Comparison of ENCODE assay signal across 24 mouse cellular contexts in genomic region chr14:8052661-8053060, GRCm38 (mm10). TPM values are rescaled to one million over a fixed set of nuclear protein-coding genes. Genes with fewer than 3 reads are reported as not detected.
DNase-seq lines count a peak whose midpoint lies in the region; TF ChIP-seq lines count a peak whose summit lies in the region.
"Had no signal": no experiment of that assay in that cellular context is flagged by ENCODE, and none has a peak within 500 bp of the region (broad histone marks: within the 10 kb centered on the region; RNA-seq: fewer than 3 reads in every experiment).

No protein-coding gene starts in this region.

- no peak for DNase-seq in testis, postnatal 14 days (ENCODE audit: low spot score)
- peak; percentile 51 for DNase-seq in R1 (ENCODE audit: low read depth, low spot score)
- DNase-seq in embryo, embryonic 10.5 days (ENCODE audit: low spot score) = no peak
- DNase-seq in heart, adult 9 months (ENCODE audit: low spot score in 2 of 2) = no peak
- no peak for DNase-seq in adrenal gland, postnatal 10 days
- DNase-seq: adrenal gland, adult 2 months; adrenal gland, postnatal 14 days; adrenal gland, postnatal 36 days; cerebellum, adult 11-12 months; cerebellum, adult 2 months; cerebellum, adult 9-10 months; cerebellum, postnatal 10 days; cerebellum, postnatal 25 days; embryo, embryonic 11 days had no signal

- H3K9ac ChIP-seq in ES-Bruce4 (ENCODE audit: low read depth, poor library complexity, severe bottlenecking) = no peak overlapping the region
- H3K9ac ChIP-seq: embryonic facial prominence, embryonic 13.5 days; embryonic facial prominence, embryonic 15.5 days; forebrain, embryonic 13.5 days had no signal

- H3K9me3 ChIP-seq in ES-Bruce4 (replicated peaks; ENCODE audit: control insufficient read depth, insufficient read depth, low read length, poor library complexity, severe bottlenecking) = no peaks in the 10 kb centered on the region
- H3K9me3 ChIP-seq: embryonic facial prominence, embryonic 13.5 days; embryonic facial prominence, embryonic 15.5 days; forebrain, embryonic 10.5 days; forebrain, embryonic 13.5 days; G1E had no signal

- TF ChIP-seq EP300 in ES-Bruce4 (IDR thresholded peaks at IDR 0.05; ENCODE audit: insufficient read depth, low read depth, low read length) = peak; percentile 80

- H3K27ac ChIP-seq in testis, adult 2 months (ENCODE audit: control insufficient read depth, insufficient read depth, low read depth, low read length) = no peak overlapping the region
- H3K27ac ChIP-seq in ES-Bruce4 (ENCODE audit: insufficient read depth, low read length) = peak overlapping the region; percentile 62; the same call in 1 of the 2 replicates
- H3K27ac ChIP-seq: embryonic facial prominence, embryonic 13.5 days; embryonic facial prominence, embryonic 15.5 days; forebrain, embryonic 10.5 days; forebrain, embryonic 13.5 days had no signal

- TF ChIP-seq POLR2A in testis, adult 2 months (IDR thresholded peaks at IDR 0.05; ENCODE audit: control insufficient read depth, low read depth, low read length) = no peak
- TF ChIP-seq POLR2A in ES-Bruce4 (IDR thresholded peaks at IDR 0.05; ENCODE audit: insufficient read depth, low read length) = no peak

- peak overlapping the region; percentile 60 for H3K4me3 ChIP-seq in testis, adult 2 months (ENCODE audit: control insufficient read depth, low read depth, low read length)
- H3K4me3 ChIP-seq in ES-Bruce4 (ENCODE audit: low read depth, low read length) = no peak overlapping the region
- H3K4me3 ChIP-seq: embryonic facial prominence, embryonic 13.5 days; embryonic facial prominence, embryonic 15.5 days; erythroblast, embryonic 14.5 days; forebrain, embryonic 10.5 days; forebrain, embryonic 13.5 days had no signal

- peaks cover 12% of the 10 kb centered on the region for H3K4me1 ChIP-seq in testis, adult 2 months (ENCODE audit: control insufficient read depth, insufficient read depth, low read length)
- H3K4me1 ChIP-seq in ES-Bruce4 (ENCODE audit: control insufficient read depth, insufficient read depth, low read length) = peaks cover 11% of the 10 kb centered on the region
- H3K4me1 ChIP-seq: embryonic facial prominence, embryonic 15.5 days had no signal

- no peaks in the 10 kb centered on the region for H3K27me3 ChIP-seq in testis, adult 2 months (ENCODE audit: control insufficient read depth, insufficient read depth, low read length)
- H3K27me3 ChIP-seq in ES-Bruce4 (ENCODE audit: control insufficient read depth, insufficient read depth, low read length, poor library complexity, severe bottlenecking) = no peaks in the 10 kb centered on the region
- H3K27me3 ChIP-seq: embryonic facial prominence, embryonic 13.5 days; embryonic facial prominence, embryonic 15.5 days; forebrain, embryonic 13.5 days; Patski had no signal

- no peak for TF ChIP-seq CTCF in testis, adult 2 months (IDR thresholded peaks at IDR 0.05; ENCODE audit: control insufficient read depth, insufficient read depth, insufficient replicate concordance, low read depth, low read length)
- TF ChIP-seq CTCF in ES-Bruce4 (IDR thresholded peaks at IDR 0.05; ENCODE audit: low read depth, low read length) = no peak

- no peaks in the 10 kb centered on the region for H3K36me3 ChIP-seq in testis, adult 2 months (ENCODE audit: control insufficient read depth, insufficient read depth, low read length)
- no peaks in the 10 kb centered on the region for H3K36me3 ChIP-seq in ES-Bruce4 (ENCODE audit: control insufficient read depth, insufficient read depth, low read length, poor library complexity, severe bottlenecking)
- H3K36me3 ChIP-seq: G1E had no signal

RNA-seq across cellular contexts. Expression of gene Rpp14, which starts 27.5 kb away (rescaled TPM):
- 3.0 and 3.3 TPM in 2 replicates for polyA plus RNA-seq in testis, adult 2 months (2012; rRNA removed)
- 40.5 and 47.1 TPM in 2 replicates for polyA plus RNA-seq in ES-Bruce4 (2011; ENCODE audit: insufficient read depth, insufficient read length, low read depth, missing spikeins)
- 10 to 100 TPM; 31.6 to 37.2 TPM for total RNA-seq in adrenal gland, postnatal 10 days (2021)

RNA-seq across cellular contexts. Expression of gene Pxk, which starts 45.4 kb away (rescaled TPM):
- 39.4 and 44.0 TPM in 2 replicates for polyA plus RNA-seq in testis, adult 2 months (2012; rRNA removed)
- 19.8 and 24.2 TPM in 2 replicates for polyA plus RNA-seq in ES-Bruce4 (2011; ENCODE audit: insufficient read depth, insufficient read length, low read depth, missing spikeins)
- total RNA-seq in adrenal gland, postnatal 10 days (2021) = 10 to 100 TPM; 32.3 to 40.9 TPM

RNA-seq across cellular contexts. Expression of gene Abhd6, which starts 50.0 kb away (rescaled TPM):
- polyA plus RNA-seq in testis, adult 2 months (2012; rRNA removed) = 16.9 and 19.5 TPM in 2 replicates
- 12.6 and 14.9 TPM in 2 replicates for polyA plus RNA-seq in ES-Bruce4 (2011; ENCODE audit: insufficient read depth, insufficient read length, low read depth, missing spikeins)
- 10 to 100 TPM; 39.2 to 40.2 TPM for total RNA-seq in adrenal gland, postnatal 10 days (2021)
- total RNA-seq: G1E had no signal
- polyA plus RNA-seq: erythroblast, embryonic 14.5 days; G1E had no signal

RNA-seq across cellular contexts. Expression of gene Dnase1l3, which starts 58.3 kb away (rescaled TPM):
- 1.1 and 1.4 TPM in 2 replicates for polyA plus RNA-seq in testis, adult 2 months (2012; rRNA removed)
- polyA plus RNA-seq in ES-Bruce4 (2011; ENCODE audit: insufficient read depth, insufficient read length, low read depth, missing spikeins) = 0.27 and 0.30 TPM in 2 replicates
- total RNA-seq in adrenal gland, postnatal 10 days (2021) = 1 to 10 TPM; 4.2 to 7.8 TPM
- polyA plus RNA-seq: C2C12; erythroblast, embryonic 14.5 days; forebrain, embryonic 10.5 days; G1E had no signal
